Mouse (Mus musculus): ENCODE data around the gene Pik3r2.
A peak's percentile ranks its signal among the peaks of the same experiment; 100 is the strongest.

Gene Pik3r2

GRCm38 (mm10) chr8:70758616-70759561 is 17.6 kb downstream of the Pik3r2 start:
- no peak for DNase-seq (ENCODE audit: low read depth in 1 of 2, low spot score in 2 of 2)

GRCm38 (mm10) chr8:70758308-70758615 is 18.3 kb downstream of the Pik3r2 start:
- no peak for DNase-seq (ENCODE audit: low read depth in 1 of 2, low spot score in 2 of 2)

GRCm38 (mm10) chr8:70757523-70758307 is 18.8 kb downstream of the Pik3r2 start:
- no peak for DNase-seq (ENCODE audit: low read depth in 1 of 2, low spot score in 2 of 2)

- no peak for DNase-seq (ENCODE audit: low read depth in 1 of 2, low spot score in 2 of 2)
These were observed 20.0 kb downstream of the Pik3r2 start for GRCm38 (mm10) chr8:70756476-70757040.

- DNase-seq (ENCODE audit: low read depth in 1 of 2, low spot score in 2 of 2), result no peak
These were observed 20.6 kb downstream of the Pik3r2 start for GRCm38 (mm10) chr8:70755661-70756475.

- DNase-seq (ENCODE audit: low read depth in 1 of 2, low spot score in 2 of 2), result no peak
These were observed 21.4 kb downstream of the Pik3r2 start for GRCm38 (mm10) chr8:70754871-70755660.

- DNase-seq (ENCODE audit: low read depth in 1 of 2, low spot score in 2 of 2), result peak; percentile 93 to 94
These were observed 22.3 kb downstream of the Pik3r2 start, which contains the start of gene Rab3a for GRCm38 (mm10) chr8:70754043-70754870. Rab3a (plus strand) TSS chr8:70754679.

GRCm38 (mm10) chr8:70753151-70753550 is 23.4 kb downstream of the Pik3r2 start:
- no peak for DNase-seq (ENCODE audit: low read depth in 1 of 2, low spot score in 2 of 2)

GRCm38 (mm10) chr8:70752000-70752764 is 24.3 kb downstream of the Pik3r2 start:
- DNase-seq (ENCODE audit: low read depth in 1 of 2, low spot score in 2 of 2), result no peak

- no peak for DNase-seq (ENCODE audit: low read depth in 1 of 2, low spot score in 2 of 2)
These were observed 26.3 kb downstream of the Pik3r2 start for GRCm38 (mm10) chr8:70750128-70750680.

GRCm38 (mm10) chr8:70749097-70749674 is 27.3 kb downstream of the Pik3r2 start:
- DNase-seq (ENCODE audit: low read depth in 1 of 2, low spot score in 2 of 2), result no peak

GRCm38 (mm10) chr8:70748246-70749096 is 28.0 kb downstream of the Pik3r2 start:
- no peak for DNase-seq (ENCODE audit: low read depth in 1 of 2, low spot score in 2 of 2)

GRCm38 (mm10) chr8:70747211-70747890 is 29.2 kb downstream of the Pik3r2 start:
- no peak for DNase-seq (ENCODE audit: low read depth in 1 of 2, low spot score in 2 of 2)

- no peak for DNase-seq (ENCODE audit: low read depth in 1 of 2, low spot score in 2 of 2)
These were observed 29.8 kb downstream of the Pik3r2 start for GRCm38 (mm10) chr8:70746676-70747075.

- DNase-seq (ENCODE audit: low read depth in 1 of 2, low spot score in 2 of 2), result no peak
These were observed 30.8 kb downstream of the Pik3r2 start for GRCm38 (mm10) chr8:70745691-70746220.

- no peak for DNase-seq (ENCODE audit: low read depth in 1 of 2, low spot score in 2 of 2)
These were observed 31.7 kb downstream of the Pik3r2 start for GRCm38 (mm10) chr8:70744806-70745205.
